ENCODE assay signal across 20 mouse cellular contexts in the genomic region with DNA sequence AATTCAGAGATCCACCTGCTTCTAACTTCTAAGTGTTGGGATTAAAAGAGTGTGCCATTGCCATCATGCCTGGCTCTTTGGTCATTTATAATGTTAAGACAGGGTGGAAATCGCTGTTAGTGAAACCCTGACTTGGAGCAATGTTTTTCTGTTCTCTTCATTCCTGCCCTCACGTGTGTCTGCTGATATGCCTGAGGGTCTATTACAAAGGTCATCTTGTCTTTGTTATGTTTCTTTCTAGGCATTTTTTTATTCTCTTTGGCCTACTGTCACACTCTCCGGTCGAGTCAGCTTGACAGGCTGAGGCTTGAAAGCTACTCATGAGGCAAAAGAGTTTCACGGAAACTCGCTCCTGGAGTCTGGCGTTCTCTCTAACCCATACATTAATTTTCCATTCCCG. TPM values are rescaled to one million over a fixed set of nuclear protein-coding genes. Genes with fewer than 3 reads are reported as not detected.
"Had no signal": no experiment of that assay in that cellular context is flagged by ENCODE, and none has a peak within 500 bp of the region (broad histone marks: within the 10 kb centered on the region; RNA-seq: fewer than 3 reads in every experiment).

No protein-coding gene starts in this region.

- DNase-seq: retina, postnatal 1 day; right cerebral cortex, adult 18-20 months; right cerebral cortex, postnatal 14 days; right cerebral cortex, postnatal 25 days; right cerebral cortex, postnatal 4 days; spleen, adult 18-20 months; thymus, adult 18-20 months; thymus, adult 2 months; thymus, postnatal 14 days; thymus, postnatal 25 days; thymus, postnatal 36 days; thymus, postnatal 4 days had no signal

- H3K36me3 ChIP-seq: neural tube, embryonic 13.5 days; neural tube, embryonic 15.5 days; stomach, embryonic 15.5 days had no signal

- H3K27me3 ChIP-seq: neural tube, embryonic 13.5 days; neural tube, embryonic 15.5 days; stomach, embryonic 15.5 days had no signal

- H3K4me2 ChIP-seq: neural tube, embryonic 13.5 days; neural tube, embryonic 15.5 days; stomach, embryonic 15.5 days had no signal

- H3K27ac ChIP-seq: neural tube, embryonic 13.5 days; neural tube, embryonic 15.5 days; stomach, embryonic 15.5 days had no signal

- H3K4me1 ChIP-seq: neural tube, embryonic 13.5 days; neural tube, embryonic 15.5 days; stomach, embryonic 15.5 days had no signal

- H3K9ac ChIP-seq: neural tube, embryonic 13.5 days; neural tube, embryonic 15.5 days; stomach, embryonic 15.5 days had no signal

- H3K9me3 ChIP-seq: neural tube, embryonic 13.5 days; neural tube, embryonic 15.5 days; stomach, embryonic 15.5 days had no signal

- H3K4me3 ChIP-seq: neural tube, embryonic 13.5 days; neural tube, embryonic 15.5 days; stomach, embryonic 15.5 days had no signal

RNA-seq across cellular contexts. Expression of gene 4930505A04Rik, which starts 27.9 kb away (rescaled TPM):
- total RNA-seq: neutrophil, adult 5-6 weeks had no signal
- polyA plus RNA-seq: neural tube, embryonic 13.5 days; small intestine, adult 2 months; spleen, adult 2 months; stomach, embryonic 14.5 days; stomach, embryonic 15.5 days; thymus, adult 2 months; thymus, postnatal 0 days had no signal
